Mouse (Mus musculus) embryonic facial prominence, embryonic 15.5 days (tissue): Measurements from ENCODE around the gene Olfr1212. TPM values are rescaled to one million over a fixed set of nuclear protein-coding genes. Genes with fewer than 3 reads are reported as not detected.

Experiments
- ATAC-seq: fragments of 200-750 bp; cut with Nextera tagmentation; 2 replicates; pipeline ENCODE4 v1.8.0; 2017; ENCODE audit warnings: low read depth, moderate TSS enrichment; ENCODE audit not compliant: insufficient number of reproducible peaks, low FRiP score, low TSS enrichment
- H3K27ac ChIP-seq: fragments of 300-500 bp; sonication (generic); replicated peaks from 2 replicates; pipeline ENCODE4 v1.5.1; 2015; ENCODE audit warnings: mild to moderate bottlenecking, inconsistent platforms
- H3K27me3 ChIP-seq: fragments of 300-500 bp; sonication (generic); 2 replicates; pipeline ENCODE4 v1.6.1; 2015; ENCODE audit warnings: inconsistent platforms
- H3K36me3 ChIP-seq: fragments of 300-500 bp; sonication (generic); 2 replicates; pipeline ENCODE4 v1.6.1; 2015; ENCODE audit warnings: mild to moderate bottlenecking, inconsistent platforms
- H3K4me1 ChIP-seq: fragments of 300-500 bp; sonication (generic); 2 replicates; pipeline ENCODE4 v1.6.1; 2015; ENCODE audit warnings: inconsistent platforms
- H3K4me2 ChIP-seq: fragments of 300-500 bp; sonication (generic); replicated peaks from 2 replicates; pipeline ENCODE4 v1.6.1; 2015; ENCODE audit warnings: mild to moderate bottlenecking, inconsistent platforms
- H3K4me3 ChIP-seq: fragments of 300-500 bp; sonication (generic); replicated peaks from 2 replicates; pipeline ENCODE4 v1.5.1; 2015; ENCODE audit warnings: mild to moderate bottlenecking, inconsistent platforms
- H3K9ac ChIP-seq: fragments of 300-500 bp; sonication (generic); 2 replicates; pipeline ENCODE4 v1.6.1; 2015; ENCODE audit warnings: inconsistent platforms
- H3K9me3 ChIP-seq: fragments of 300-500 bp; sonication (generic); replicated peaks from 2 replicates; pipeline ENCODE4 v1.6.1; 2016; ENCODE audit warnings: inconsistent platforms
- WGBS: fragments of 180-500 bp; shearing (Covaris S2); methylation state at CpG from one replicate; pipeline ENCODE4 v1.1.7; 2015; 5-methylcytosine and 5-hydroxymethylcytosine counted together
- polyA plus RNA-seq: library from polyadenylated mRNA; unstranded; fragments of >200 nt; fragmentation: Nextera tagmentation; extraction: Ambion mirVana; gene quantifications from 2 replicates; pipeline ENCODE4 v1.2.1, GENCODE M21; 2015

Olfr1212 gene
- polyA plus RNA-seq, result not detected in 2 replicates

GRCm38 (mm10) chr2:88953669-88954068 is at the start of gene Olfr1212:
TSS of gene Olfr1212 (plus strand) at chr2:88953969.
- no peak for ATAC-seq
- Histone ChIP-seq H3K27me3 (no peaks in the 10 kb centered on the region), H3K4me1 (no peaks in the 10 kb centered on the region), H3K27ac (no peak within 1 kb of the TSS), H3K9me3 (no peaks in the 10 kb centered on the region), H3K4me3 (no peak within 1 kb of the TSS), H3K4me2 (no peak within 1 kb of the TSS), H3K9ac (no peak within 1 kb of the TSS), H3K36me3 (no peaks in the 10 kb centered on the region)

- H3K27ac ChIP-seq, result no peak within 1 kb of the TSS
- no peak within 1 kb of the TSS for H3K4me2 ChIP-seq
- H3K36me3 ChIP-seq, result no peaks in the 10 kb centered on the region
- WGBS, result 82% methylated on average over 3 of the region's 3 CpGs
- no peaks in the 10 kb centered on the region for H3K9me3 ChIP-seq
- no peak within 1 kb of the TSS for H3K9ac ChIP-seq
- H3K4me3 ChIP-seq, result no peak within 1 kb of the TSS
- no peaks in the 10 kb centered on the region for H3K27me3 ChIP-seq
- H3K4me1 ChIP-seq, result no peaks in the 10 kb centered on the region
- no peak for ATAC-seq
Observed at GRCm38 (mm10) chr2:88915057-88915456, 38.7 kb upstream of the Olfr1212 start, which contains the start of gene Olfr1209. TSS of gene Olfr1209 (minus strand) at chr2:88915157.

GRCm38 (mm10) chr2:88938011-88938410 is 15.8 kb upstream of the Olfr1212 start, which contains the start of gene Olfr1211:
TSS of gene Olfr1211 (minus strand) at chr2:88938111.
- Histone ChIP-seq H3K27ac (no peak within 1 kb of the TSS), H3K9ac (no peak within 1 kb of the TSS), H3K27me3 (no peaks in the 10 kb centered on the region), H3K9me3 (no peaks in the 10 kb centered on the region), H3K4me3 (no peak within 1 kb of the TSS), H3K36me3 (no peaks in the 10 kb centered on the region), H3K4me2 (no peak within 1 kb of the TSS), H3K4me1 (no peaks in the 10 kb centered on the region)
- 90% methylated on average over 1 of the region's 1 CpGs for WGBS
- ATAC-seq, result no peak

GRCm38 (mm10) chr2:88980181-88980580 is 26.4 kb downstream of the Olfr1212 start, which contains the start of gene Gm13762:
TSS of gene Gm13762 (minus strand) at chr2:88980281.
- Histone ChIP-seq H3K27me3 (no peaks in the 10 kb centered on the region), H3K36me3 (no peaks in the 10 kb centered on the region), H3K9ac (no peak within 1 kb of the TSS), H3K4me1 (no peaks in the 10 kb centered on the region), H3K27ac (no peak within 1 kb of the TSS), H3K4me2 (no peak within 1 kb of the TSS), H3K9me3 (no peaks in the 10 kb centered on the region), H3K4me3 (no peak within 1 kb of the TSS)
- WGBS, result 73% methylated on average over 1 of the region's 1 CpGs
- no peak for ATAC-seq

GRCm38 (mm10) chr2:88992553-88992952 is 38.8 kb downstream of the Olfr1212 start, which contains the start of gene Olfr1214:
TSS of gene Olfr1214 (minus strand) at chr2:88992653.
- Histone ChIP-seq H3K4me1 (no peaks in the 10 kb centered on the region), H3K9me3 (no peaks in the 10 kb centered on the region), H3K36me3 (no peaks in the 10 kb centered on the region), H3K27ac (no peak within 1 kb of the TSS), H3K9ac (no peak within 1 kb of the TSS), H3K27me3 (no peaks in the 10 kb centered on the region), H3K4me2 (no peak within 1 kb of the TSS), H3K4me3 (no peak within 1 kb of the TSS)
- WGBS, result 77% methylated on average over 1 of the region's 1 CpGs
- no peak for ATAC-seq

DNA sequence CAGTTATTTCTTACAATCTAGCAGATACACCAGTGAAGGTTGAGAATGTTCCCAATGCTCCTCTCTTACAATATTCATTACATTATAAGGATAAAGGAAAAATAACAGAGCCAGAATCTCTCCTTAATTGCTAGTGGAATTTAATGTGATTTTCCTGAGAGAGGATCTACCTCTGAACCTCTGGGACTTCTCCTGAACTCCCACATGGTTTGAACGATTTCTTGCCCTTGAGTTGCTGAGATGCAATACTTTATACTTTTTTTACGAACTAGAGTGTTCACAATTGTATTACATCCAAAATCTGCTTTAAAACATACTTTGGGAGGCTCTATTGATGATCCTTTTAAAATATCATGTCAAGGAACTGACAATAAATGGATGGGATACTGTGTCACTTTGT is 53.1 kb downstream of the Olfr1212 start, which contains the start of gene Olfr1215:
Gene Olfr1215 (minus strand): TSS at position 101 of the 400 bp plus-strand sequence.
- Histone ChIP-seq H3K9ac (no peak within 1 kb of the TSS), H3K4me1 (no peaks in the 10 kb centered on the region), H3K27me3 (no peaks in the 10 kb centered on the region), H3K27ac (no peak within 1 kb of the TSS), H3K4me3 (no peak within 1 kb of the TSS), H3K4me2 (no peak within 1 kb of the TSS), H3K9me3 (no peaks in the 10 kb centered on the region), H3K36me3 (no peaks in the 10 kb centered on the region)
- no peak for ATAC-seq
- WGBS, result 63% methylated on average over 2 of the region's 2 CpGs

Other genes with a start within 250 kb of the Olfr1212 start
- not detected in 2 replicates for gene Olfr1196, start 249.4 kb upstream of the Olfr1212 start, polyA plus RNA-seq
- gene Olfr1197, start 221.6 kb upstream of the Olfr1212 start, polyA plus RNA-seq, result not detected in 2 replicates
- gene Olfr1198, start 202.6 kb upstream of the Olfr1212 start, polyA plus RNA-seq, result 0.18 TPM in 1 of 2 replicates, not detected in the other
- not detected in 2 replicates for gene Olfr1199, start 193.5 kb upstream of the Olfr1212 start, polyA plus RNA-seq
- not detected in 2 replicates for gene Olfr1200, start 183.5 kb upstream of the Olfr1212 start, polyA plus RNA-seq
- not detected in 2 replicates for gene Olfr1201, start 160.9 kb upstream of the Olfr1212 start, polyA plus RNA-seq
- gene Olfr1202, start 139.5 kb upstream of the Olfr1212 start, polyA plus RNA-seq, result not detected in 2 replicates
- gene Olfr1205, start 124.2 kb upstream of the Olfr1212 start, polyA plus RNA-seq, result not detected in 2 replicates
- not detected in 2 replicates for gene Olfr1204, start 104.7 kb upstream of the Olfr1212 start, polyA plus RNA-seq
- gene Olfr1206, start 90.7 kb upstream of the Olfr1212 start, polyA plus RNA-seq, result not detected in 2 replicates
- gene Olfr1208, start 51.7 kb upstream of the Olfr1212 start, polyA plus RNA-seq, result 0.11 TPM in 1 of 2 replicates, not detected in the other
- not detected in 2 replicates for gene Olfr1209, start 38.8 kb upstream of the Olfr1212 start, polyA plus RNA-seq
- gene Olfr1211, start 15.9 kb upstream of the Olfr1212 start, polyA plus RNA-seq, result not detected in 2 replicates
- 0.09 TPM in 1 of 2 replicates, not detected in the other for gene Gm13762, start 26.3 kb downstream of the Olfr1212 start, polyA plus RNA-seq
- not detected in 2 replicates for gene Olfr1214, start 38.7 kb downstream of the Olfr1212 start, polyA plus RNA-seq
- gene Olfr1215, start 53.0 kb downstream of the Olfr1212 start, polyA plus RNA-seq, result not detected in 2 replicates
- not detected in 2 replicates for gene Olfr1216, start 64.4 kb downstream of the Olfr1212 start, polyA plus RNA-seq
- 0.04 TPM in 1 of 2 replicates, not detected in the other for gene Olfr1217, start 78.1 kb downstream of the Olfr1212 start, polyA plus RNA-seq
- not detected in 2 replicates for gene Olfr1218, start 107.2 kb downstream of the Olfr1212 start, polyA plus RNA-seq
- gene Olfr1219, start 129.5 kb downstream of the Olfr1212 start, polyA plus RNA-seq, result not detected in 2 replicates
- gene Olfr1220, start 152.9 kb downstream of the Olfr1212 start, polyA plus RNA-seq, result not detected in 2 replicates
- gene Olfr1221, start 163.3 kb downstream of the Olfr1212 start, polyA plus RNA-seq, result 0.24 TPM in 1 of 2 replicates, not detected in the other
- 0.05 TPM in 1 of 2 replicates, not detected in the other for gene Olfr1222, start 179.1 kb downstream of the Olfr1212 start, polyA plus RNA-seq
- gene Olfr1223, start 197.6 kb downstream of the Olfr1212 start, polyA plus RNA-seq, result not detected in 2 replicates
- gene Olfr1224-ps1, start 210.1 kb downstream of the Olfr1212 start, polyA plus RNA-seq, result not detected in 2 replicates
- gene Olfr1225, start 220.7 kb downstream of the Olfr1212 start, polyA plus RNA-seq, result not detected in 2 replicates
- not detected in 2 replicates for gene Olfr1226, start 246.1 kb downstream of the Olfr1212 start, polyA plus RNA-seq